Mouse (Mus musculus) neural tube, embryonic 12.5 days (tissue): ENCODE data around the gene Dmrta2. TPM values are rescaled to one million over a fixed set of nuclear protein-coding genes. Genes with fewer than 3 reads are reported as not detected.

Experiments used
- ATAC-seq: fragments of 200-750 bp; cut with Nextera tagmentation; 2 replicates; pipeline ENCODE4 v1.8.0; 2017; ENCODE audit warnings: low read depth, mild to moderate bottlenecking, moderate TSS enrichment, moderate library complexity; ENCODE audit not compliant: low FRiP score
- H3K27ac ChIP-seq: fragments of 300-500 bp; sonication (generic); 2 replicates; pipeline ENCODE4 v1.5.1; 2016
- H3K27me3 ChIP-seq: fragments of 300-500 bp; sonication (generic); replicated peaks from 2 replicates; pipeline ENCODE4 v1.6.1; 2016; ENCODE audit warnings: mild to moderate bottlenecking
- H3K36me3 ChIP-seq: fragments of 300-500 bp; sonication (generic); 2 replicates; pipeline ENCODE4 v1.6.1; 2016; ENCODE audit warnings: mild to moderate bottlenecking
- H3K4me1 ChIP-seq: fragments of 300-500 bp; sonication (generic); 2 replicates; pipeline ENCODE4 v1.6.1; 2016
- H3K4me2 ChIP-seq: fragments of 300-500 bp; sonication (generic); replicated peaks from 2 replicates; pipeline ENCODE4 v1.6.1; 2016; ENCODE audit warnings: mild to moderate bottlenecking
- H3K4me3 ChIP-seq: fragments of 300-500 bp; sonication (generic); 2 replicates; pipeline ENCODE4 v1.5.1; 2016
- H3K9ac ChIP-seq: fragments of 300-500 bp; sonication (generic); 2 replicates; pipeline ENCODE4 v1.6.1; 2016; ENCODE audit warnings: mild to moderate bottlenecking
- H3K9me3 ChIP-seq: fragments of 300-500 bp; sonication (generic); 2 replicates; pipeline ENCODE4 v1.6.1; 2016; ENCODE audit warnings: mild to moderate bottlenecking
- WGBS: fragments of 180-500 bp; shearing (Covaris S2); methylation state at CpG from one replicate; pipeline ENCODE4 v1.1.7; 2016; 5-methylcytosine and 5-hydroxymethylcytosine counted together
- polyA plus RNA-seq: library from polyadenylated mRNA; unstranded; fragments of >200 nt; fragmentation: Nextera tagmentation; extraction: Ambion mirVana; gene quantifications from 2 replicates; pipeline ENCODE4 v1.2.1, GENCODE M21; 2016

Dmrta2 gene
- polyA plus RNA-seq, 1 experiment from 2014 or later, result 0.27 TPM

- H3K36me3 ChIP-seq, result no peaks in the 10 kb centered on the region
- peaks cover 19% of the 10 kb centered on the region for H3K4me1 ChIP-seq
- ATAC-seq, result no peak
- H3K27me3 ChIP-seq, result peaks cover 89% of the 10 kb centered on the region
- no peak overlapping the region for H3K4me2 ChIP-seq
- H3K9ac ChIP-seq, result no peak overlapping the region
- no peaks in the 10 kb centered on the region for H3K9me3 ChIP-seq
- 3% methylated on average over 20 of the region's 20 CpGs for WGBS
- H3K4me3 ChIP-seq, result no peak overlapping the region
- no peak overlapping the region for H3K27ac ChIP-seq
Measured at GRCm38 (mm10) chr4:109973991-109974654, 3.7 kb upstream of the Dmrta2 start.

- H3K9ac ChIP-seq, result no peak overlapping the region
- no peak for ATAC-seq
- H3K4me2 ChIP-seq, result 0 out of 2 replicates have a peak overlapping the region, but pooled peaks have one; percentile 22
- peaks cover 21% of the 10 kb centered on the region for H3K4me1 ChIP-seq
- no peaks in the 10 kb centered on the region for H3K36me3 ChIP-seq
- no peak overlapping the region for H3K4me3 ChIP-seq
- no peak overlapping the region for H3K27ac ChIP-seq
- peaks cover 95% of the 10 kb centered on the region for H3K27me3 ChIP-seq
- H3K9me3 ChIP-seq, result no peaks in the 10 kb centered on the region
- 1% methylated on average over 33 of the region's 33 CpGs for WGBS
Measured at GRCm38 (mm10) chr4:109974655-109975380, 3.0 kb upstream of the Dmrta2 start.

DNA sequence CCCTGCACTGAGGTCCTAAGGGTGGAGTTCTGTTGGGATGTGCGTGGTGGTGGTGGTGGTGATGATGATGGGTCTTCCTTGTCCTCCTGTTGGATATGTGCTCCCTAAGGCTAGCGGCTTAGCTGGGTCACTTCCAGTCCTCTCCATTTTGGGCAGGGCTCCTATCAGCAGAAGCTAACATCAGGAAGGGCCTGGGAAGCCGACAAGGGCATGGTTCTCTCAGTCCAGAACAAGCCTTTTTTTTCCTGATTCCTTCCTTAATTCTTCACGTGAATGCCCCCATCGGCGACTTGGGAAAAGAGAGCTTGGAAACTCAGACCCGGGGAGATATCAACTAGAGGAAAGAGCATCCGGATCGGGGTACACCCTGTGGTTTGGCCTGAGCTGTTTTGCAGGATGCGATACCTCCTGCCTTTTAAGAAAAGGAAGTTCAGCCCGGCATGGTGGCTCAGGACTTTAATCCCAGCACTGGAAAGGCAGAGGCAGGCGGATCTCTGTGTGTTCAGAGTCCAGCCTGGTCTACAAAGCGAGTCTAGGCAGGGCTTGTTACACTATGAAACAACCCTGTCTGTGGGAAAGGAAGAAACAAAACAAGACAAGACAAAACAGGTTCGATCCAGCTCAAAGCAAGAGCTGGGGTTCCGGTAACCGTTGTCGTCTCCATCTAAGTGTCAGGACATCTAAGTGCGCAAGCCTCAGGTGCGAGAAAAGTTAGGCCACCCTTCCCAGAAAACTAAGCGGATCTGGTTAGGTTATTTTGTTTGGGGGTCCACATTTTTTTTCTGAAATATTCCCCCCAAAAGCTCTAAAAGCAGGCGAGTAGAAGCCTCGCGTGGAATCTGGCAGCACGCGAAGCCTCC is 2.2 kb upstream of the Dmrta2 start:
- no peak overlapping the region for H3K9ac ChIP-seq
- no peak overlapping the region for H3K27ac ChIP-seq
- no peak for ATAC-seq
- peaks cover 26% of the 10 kb centered on the region for H3K4me1 ChIP-seq
- H3K4me3 ChIP-seq, result no peak overlapping the region
- H3K4me2 ChIP-seq, result no peak overlapping the region
- H3K27me3 ChIP-seq, result peaks cover 96% of the 10 kb centered on the region
- WGBS, result 6% methylated on average over 25 of the region's 25 CpGs
- no peaks in the 10 kb centered on the region for H3K9me3 ChIP-seq
- no peaks in the 10 kb centered on the region for H3K36me3 ChIP-seq

GRCm38 (mm10) chr4:109976273-109977147 is 1.3 kb upstream of the Dmrta2 start:
- peaks cover 96% of the 10 kb centered on the region for H3K27me3 ChIP-seq
- no peak overlapping the region for H3K9ac ChIP-seq
- ATAC-seq, result no peak
- 1% methylated on average over 34 of the region's 34 CpGs for WGBS
- H3K36me3 ChIP-seq, result no peaks in the 10 kb centered on the region
- H3K27ac ChIP-seq, result no peak overlapping the region
- peaks cover 26% of the 10 kb centered on the region for H3K4me1 ChIP-seq
- H3K4me3 ChIP-seq, result no peak overlapping the region
- 0 out of 2 replicates have a peak overlapping the region, but pooled peaks have one; percentile 70 for H3K4me2 ChIP-seq
- H3K9me3 ChIP-seq, result no peaks in the 10 kb centered on the region

DNA sequence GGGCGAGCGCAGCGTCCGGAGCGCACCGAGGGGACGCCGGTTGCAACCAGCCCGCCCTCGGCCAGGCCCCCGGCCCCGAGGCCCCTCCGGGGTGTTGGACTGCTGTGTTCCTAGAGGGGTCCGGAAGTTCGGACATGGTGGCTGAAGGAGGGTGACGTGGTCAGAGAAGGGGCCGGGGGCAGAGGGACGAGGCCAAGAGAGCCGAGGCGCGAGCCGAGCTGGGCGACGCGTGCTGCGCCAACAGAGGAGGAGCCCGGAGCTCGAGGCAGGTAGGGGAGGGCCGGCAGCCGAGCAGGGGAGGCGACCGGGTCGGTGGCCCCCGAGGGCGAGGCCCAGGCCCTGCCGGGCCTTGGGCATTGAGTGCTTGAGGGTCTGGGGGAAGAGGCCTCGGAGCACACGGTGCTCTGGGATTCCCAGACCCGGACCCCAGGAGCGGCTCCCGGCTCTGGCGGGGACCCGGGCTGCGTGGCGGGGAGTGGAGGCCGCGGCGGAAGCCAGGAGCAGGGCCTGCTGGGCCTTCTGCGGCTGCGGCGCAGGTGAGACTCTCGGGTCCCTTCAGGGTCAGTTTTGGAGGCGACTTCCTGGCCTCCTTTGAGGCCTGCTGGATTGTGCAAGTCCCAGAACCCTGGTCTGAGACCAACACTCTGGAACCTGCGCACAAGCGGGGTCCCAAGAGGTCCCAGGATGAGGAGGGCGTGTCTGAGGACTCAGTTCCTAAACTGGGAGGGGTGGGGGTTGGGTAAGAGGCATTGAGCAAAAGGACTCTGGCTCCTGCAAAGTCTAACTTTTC is 410 bp downstream of the Dmrta2 start:
- Histone ChIP-seq H3K27me3 (peaks cover 95% of the 10 kb centered on the region), H3K4me3 (peak overlapping the region; percentile 36), H3K9ac (no peak overlapping the region), H3K36me3 (no peaks in the 10 kb centered on the region), H3K4me2 (peak overlapping the region; percentile 70), H3K9me3 (no peaks in the 10 kb centered on the region), H3K27ac (no peak overlapping the region), H3K4me1 (peaks cover 38% of the 10 kb centered on the region)
- WGBS, result under 1% methylated on average over 56 of the region's 56 CpGs
- peak; percentile 35 for ATAC-seq

DNA sequence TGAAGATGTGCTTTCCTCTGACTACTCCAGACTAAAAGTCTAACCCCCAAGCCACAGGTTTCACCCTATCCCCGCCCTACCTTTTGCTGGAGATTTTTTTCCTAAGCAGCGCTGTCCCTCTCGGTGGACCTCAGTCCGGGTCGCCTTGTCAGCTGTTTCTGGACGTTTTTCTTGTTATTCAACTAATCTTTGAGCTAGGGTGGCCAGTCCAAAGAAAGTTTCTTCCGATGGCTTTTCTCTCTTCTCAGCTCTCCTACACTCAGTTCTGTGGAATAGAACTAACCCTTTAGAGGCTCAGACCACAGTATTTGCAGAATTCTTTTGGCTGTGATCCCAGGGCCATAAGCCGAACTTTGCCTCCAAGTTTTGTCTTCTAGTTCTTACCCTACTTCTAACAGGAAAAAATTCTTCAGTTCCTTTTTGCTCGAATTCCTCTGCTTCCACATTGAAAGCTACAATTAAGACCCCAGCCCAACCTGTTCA is 1.0 kb downstream of the Dmrta2 start:
- peaks cover 95% of the 10 kb centered on the region for H3K27me3 ChIP-seq
- H3K4me3 ChIP-seq, result peak overlapping the region; percentile 36
- WGBS, result 1% methylated on average over 9 of the region's 9 CpGs
- no peak overlapping the region for H3K9ac ChIP-seq
- no peak overlapping the region for H3K27ac ChIP-seq
- peaks cover 43% of the 10 kb centered on the region for H3K4me1 ChIP-seq
- ATAC-seq, result no peak
- H3K9me3 ChIP-seq, result no peaks in the 10 kb centered on the region
- no peaks in the 10 kb centered on the region for H3K36me3 ChIP-seq
- peak overlapping the region; percentile 70 for H3K4me2 ChIP-seq

DNA sequence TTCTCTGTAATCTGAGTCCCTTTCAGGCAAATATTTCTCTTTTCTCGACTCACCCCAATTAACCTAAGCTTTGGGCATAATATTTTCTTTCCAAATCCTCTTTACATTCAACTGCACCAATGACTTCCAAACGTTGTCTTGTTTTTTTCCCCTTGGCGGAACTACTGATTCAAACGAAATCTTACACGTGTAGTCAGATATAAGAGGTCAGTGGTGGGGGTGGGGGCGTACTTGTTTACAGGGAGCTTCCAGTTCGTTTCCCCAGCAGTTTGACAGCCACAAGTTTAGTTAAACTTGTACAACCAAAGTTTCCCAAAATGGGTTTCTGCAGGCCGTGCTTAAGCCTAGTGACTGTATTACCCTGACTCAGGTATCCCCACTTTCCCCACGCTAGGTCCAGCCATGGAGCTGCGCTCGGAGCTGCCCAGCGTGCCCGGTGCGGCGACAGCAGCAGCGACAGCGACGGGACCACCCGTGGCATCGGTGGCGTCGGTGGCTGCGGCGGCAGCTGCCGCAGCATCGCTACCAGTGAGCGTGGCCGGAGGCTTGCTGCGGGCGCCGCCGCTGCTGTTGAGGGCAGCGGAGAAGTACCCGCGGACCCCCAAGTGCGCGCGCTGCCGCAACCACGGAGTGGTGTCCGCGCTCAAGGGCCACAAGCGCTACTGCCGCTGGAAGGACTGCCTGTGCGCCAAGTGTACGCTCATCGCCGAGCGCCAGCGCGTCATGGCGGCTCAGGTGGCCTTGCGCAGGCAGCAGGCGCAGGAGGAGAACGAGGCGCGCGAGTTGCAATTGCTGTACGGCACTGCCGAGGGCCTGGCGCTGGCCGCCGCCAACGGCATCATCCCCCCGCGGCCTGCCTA is 1.8 kb downstream of the Dmrta2 start:
- H3K27me3 ChIP-seq, result peaks cover 95% of the 10 kb centered on the region
- H3K4me1 ChIP-seq, result peaks cover 43% of the 10 kb centered on the region
- WGBS, result under 1% methylated on average over 66 of the region's 66 CpGs
- no peaks in the 10 kb centered on the region for H3K9me3 ChIP-seq
- H3K9ac ChIP-seq, result no peak overlapping the region
- H3K4me3 ChIP-seq, result peak overlapping the region; percentile 18
- H3K36me3 ChIP-seq, result no peaks in the 10 kb centered on the region
- H3K4me2 ChIP-seq, result peak overlapping the region; percentile 44
- ATAC-seq, result no peak
- no peak overlapping the region for H3K27ac ChIP-seq

GRCm38 (mm10) chr4:109980321-109981082 is 2.6 kb downstream of the Dmrta2 start:
- Histone ChIP-seq H3K27ac (no peak overlapping the region), H3K36me3 (no peaks in the 10 kb centered on the region), H3K4me2 (peak overlapping the region; percentile 44), H3K4me3 (peak overlapping the region; percentile 18), H3K4me1 (peaks cover 39% of the 10 kb centered on the region), H3K9me3 (no peaks in the 10 kb centered on the region), H3K9ac (no peak overlapping the region), H3K27me3 (peaks cover 95% of the 10 kb centered on the region)
- WGBS, result under 1% methylated on average over 28 of the region's 29 CpGs
- no peak for ATAC-seq

GRCm38 (mm10) chr4:109981083-109981870 is 3.4 kb downstream of the Dmrta2 start:
- H3K36me3 ChIP-seq, result no peaks in the 10 kb centered on the region
- H3K9ac ChIP-seq, result no peak overlapping the region
- H3K27me3 ChIP-seq, result peaks cover 95% of the 10 kb centered on the region
- ATAC-seq, result no peak
- H3K9me3 ChIP-seq, result no peaks in the 10 kb centered on the region
- peaks cover 39% of the 10 kb centered on the region for H3K4me1 ChIP-seq
- no peak overlapping the region for H3K4me3 ChIP-seq
- peak overlapping the region; percentile 52; the same call in 1 of the 2 replicates for H3K4me2 ChIP-seq
- 1% methylated on average over 37 of the region's 37 CpGs for WGBS
- no peak overlapping the region for H3K27ac ChIP-seq
